Mouse (Mus musculus): Measurements from ENCODE around the gene Fut2.

GRCm38 (mm10) chr7:45713396-45713795 lies 47.2 kb upstream of the Fut2 start:
- TF ChIP-seq CTCF (IDR thresholded peaks at IDR 0.05; ENCODE audit: low read depth): no peak
- no peak for TF ChIP-seq EP300 (IDR thresholded peaks at IDR 0.05; ENCODE audit: low read depth)

All from liver, postnatal 0 days (tissue).